Mouse (Mus musculus): ENCODE measurements around the gene 4930518I15Rik. TPM values are rescaled to one million over a fixed set of nuclear protein-coding genes. Genes with fewer than 3 reads are reported as not detected.

4930518I15Rik gene
- total RNA-seq, 2 experiments from 2014 or later: 2.5 to 3.8 TPM

Other genes starting within 250 kb of the 4930518I15Rik start
- gene Dlgap4, start 244.2 kb downstream of the 4930518I15Rik start, total RNA-seq (2021): 10 to 100 TPM; 43.2 to 60.8 TPM
- gene Myl9, start 82.5 kb downstream of the 4930518I15Rik start, total RNA-seq (2021): 10 to 100 TPM; 52.0 to 58.6 TPM
- 1 to 10 TPM; 2.0 to 2.1 TPM for gene Tgif2, start 17.9 kb downstream of the 4930518I15Rik start, total RNA-seq (2021)
- gene Rab5if, start 5.2 kb upstream of the 4930518I15Rik start, total RNA-seq (2021): 100 to 1,000 TPM; 223 to 330 TPM
- under 1 TPM in 1 of 2 experiments, not detected in 1; 0.22 TPM for gene Sla2, start 29.2 kb upstream of the 4930518I15Rik start, total RNA-seq (2021)
- 10 to 100 TPM; 61.0 to 87.7 TPM for gene Ndrg3, start 134.1 kb upstream of the 4930518I15Rik start, total RNA-seq (2021)
- 1 to 10 TPM; 2.8 to 3.8 TPM for gene Dsn1, start 149.2 kb upstream of the 4930518I15Rik start, total RNA-seq (2021)
- 10 to 100 TPM; 31.4 to 36.2 TPM for gene Soga1, start 221.3 kb upstream of the 4930518I15Rik start, total RNA-seq (2021)
- gene Tldc2, start 229.1 kb upstream of the 4930518I15Rik start, total RNA-seq (2021): not detected

Data from adrenal gland, adult 18-20 months (tissue).